Mouse (Mus musculus): ENCODE results near the gene Prnp.

- TF ChIP-seq CTCF (IDR thresholded peaks at IDR 0.05; ENCODE audit: insufficient read depth, low read depth, low read length): no peak
- no peak for TF ChIP-seq POLR2A (IDR thresholded peaks at IDR 0.05; ENCODE audit: insufficient read depth, low read depth, low read length)
These were observed 22.7 kb downstream of the Prnp start for GRCm38 (mm10) chr2:131932275-131932902.
